9 mouse cellular contexts compared by ENCODE assay signal in the genomic region with DNA sequence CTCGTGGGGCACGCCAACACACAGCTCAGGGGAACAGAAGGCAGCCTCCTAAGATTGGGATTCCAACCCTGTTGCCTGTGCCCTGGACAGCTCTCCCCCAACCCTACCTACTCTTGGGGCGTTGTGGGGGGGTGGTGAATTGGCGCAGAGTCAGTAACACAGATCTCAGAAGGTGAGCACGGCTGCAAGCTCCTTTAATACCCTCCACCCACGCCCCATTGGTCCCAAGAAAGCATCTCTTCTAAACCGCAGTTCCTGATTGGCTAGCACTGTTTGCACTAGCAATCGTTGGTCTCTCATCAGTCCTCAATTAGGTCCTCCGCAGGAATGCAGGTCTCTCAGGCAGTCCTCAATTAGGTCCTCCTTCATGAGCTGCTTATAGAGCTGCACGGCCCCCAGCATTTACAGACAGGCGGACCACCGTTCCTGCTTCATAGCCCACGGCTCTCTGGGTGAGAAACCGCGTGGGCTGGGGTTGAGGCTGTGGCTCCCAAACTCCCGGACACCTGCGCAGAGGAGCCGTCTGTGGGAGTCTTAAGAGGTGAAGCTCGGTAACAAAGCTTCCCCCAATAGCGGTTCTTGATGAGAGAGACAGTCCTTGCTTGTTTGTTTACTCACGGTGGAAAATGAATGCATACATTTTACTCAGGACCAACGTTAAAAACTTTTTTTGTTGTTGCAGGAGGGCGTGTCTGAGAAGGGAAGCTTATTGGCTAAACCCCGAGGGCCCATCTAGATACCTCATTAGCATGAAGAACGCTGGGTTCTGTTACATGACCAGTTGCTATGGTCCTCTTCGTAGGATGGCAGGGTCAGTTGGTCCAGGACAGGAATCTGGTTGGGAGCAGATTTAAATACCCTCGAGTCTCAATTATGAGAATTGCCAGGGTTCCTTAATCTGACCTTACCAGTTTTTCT. TPM values are rescaled to one million over a fixed set of nuclear protein-coding genes. Genes with fewer than 3 reads are reported as not detected.
DNase-seq lines count a peak whose midpoint lies in the region; ATAC-seq and TF ChIP-seq lines count a peak whose summit lies in the region.
"Had no signal": no experiment of that assay in that cellular context is flagged by ENCODE, and none has a peak within 500 bp of the region (broad histone marks: within the 10 kb centered on the region; RNA-seq: fewer than 3 reads in every experiment).

No protein-coding gene starts in this region.

- TF ChIP-seq CTCF in intestine, postnatal 0 days (IDR thresholded peaks at IDR 0.05; ENCODE audit: low read depth): no peak
- no peak for TF ChIP-seq CTCF in MEL (IDR thresholded peaks at IDR 0.05 in 2 of 3, conservative IDR thresholded peaks at IDR 0.05 in 1 of 3; ENCODE audit: control insufficient read depth in 1 of 3, insufficient read depth in 1 of 3, low read depth in 2 of 3, low read length in 3 of 3, poor library complexity in 1 of 3, severe bottlenecking in 1 of 3)

- DNase-seq in MEL (ENCODE audit: low read depth, low spot score): peak; percentile 100
- peak; percentile 47 for DNase-seq in embryonic facial prominence, embryonic 11.5 days (ENCODE audit: low spot score)
- DNase-seq in adrenal gland, adult 18-20 months (ENCODE audit: low spot score in 2 of 2): no peak
- DNase-seq in urinary bladder, postnatal 36 days (ENCODE audit: low spot score in 2 of 2): no peak
- DNase-seq in right cerebral cortex, postnatal 25 days: no peak

- no peak overlapping the region for H3K4me3 ChIP-seq in intestine, embryonic 16.5 days (ENCODE audit: low read length)
- no peak overlapping the region for H3K4me3 ChIP-seq in intestine, postnatal 0 days (ENCODE audit: low read depth, low read length)
- H3K4me3 ChIP-seq in MEL (ENCODE audit: control insufficient read depth in 1 of 2, insufficient read depth in 1 of 2, low read depth in 2 of 2, low read length in 2 of 2): peak overlapping the region; percentile 32 to 72
- H3K4me3 ChIP-seq in embryonic facial prominence, embryonic 11.5 days (ENCODE audit: low read depth, low read length): no peak overlapping the region
- peak overlapping the region; percentile 24 for H3K4me3 ChIP-seq in midbrain, embryonic 12.5 days
- H3K4me3 ChIP-seq: myocyte had no signal

- 0 out of 2 replicates have a peak overlapping the region, but pooled peaks have one; percentile 8 for H3K4me2 ChIP-seq in intestine, embryonic 16.5 days (ENCODE audit: low read depth, low read length)
- no peak overlapping the region for H3K4me2 ChIP-seq in intestine, postnatal 0 days (replicated peaks; ENCODE audit: low read depth)
- H3K4me2 ChIP-seq in embryonic facial prominence, embryonic 11.5 days (ENCODE audit: low read depth, low read length): no peak overlapping the region
- H3K4me2 ChIP-seq in midbrain, embryonic 12.5 days (replicated peaks): peak overlapping the region; percentile 48

- no peaks in the 10 kb centered on the region for H3K9me3 ChIP-seq in intestine, embryonic 16.5 days (ENCODE audit: control insufficient read depth, low read length)
- H3K9me3 ChIP-seq in intestine, postnatal 0 days (ENCODE audit: control insufficient read depth): no peaks in the 10 kb centered on the region
- H3K9me3 ChIP-seq in MEL (replicated peaks; ENCODE audit: insufficient read depth, low read length): no peaks in the 10 kb centered on the region
- no peaks in the 10 kb centered on the region for H3K9me3 ChIP-seq in embryonic facial prominence, embryonic 11.5 days (replicated peaks; ENCODE audit: control insufficient read depth, low read length)
- H3K9me3 ChIP-seq in midbrain, embryonic 12.5 days: 0 out of 2 replicates have a peak, but pooled peaks cover 4% of the 10 kb centered on the region

- H3K4me1 ChIP-seq in intestine, embryonic 16.5 days (ENCODE audit: control insufficient read depth, insufficient read depth, low read length): no peaks in the 10 kb centered on the region
- H3K4me1 ChIP-seq in intestine, postnatal 0 days (replicated peaks; ENCODE audit: control insufficient read depth, insufficient read depth, low read length): no peaks in the 10 kb centered on the region
- peaks cover 3 to 17% of the 10 kb centered on the region in 2 experiments for H3K4me1 ChIP-seq in MEL (ENCODE audit: control insufficient read depth in 1 of 2, insufficient read depth in 2 of 2, low read length in 2 of 2)
- no peaks in the 10 kb centered on the region for H3K4me1 ChIP-seq in embryonic facial prominence, embryonic 11.5 days (ENCODE audit: control insufficient read depth, insufficient read depth, low read length)
- H3K4me1 ChIP-seq in midbrain, embryonic 12.5 days: peaks cover 11% of the 10 kb centered on the region

- no peak for ATAC-seq in intestine, embryonic 16.5 days
- ATAC-seq in intestine, postnatal 0 days: no peak
- ATAC-seq in embryonic facial prominence, embryonic 11.5 days (replicated peaks; ENCODE audit: insufficient number of reproducible peaks, low FRiP score, low TSS enrichment, low read depth): no peak
- ATAC-seq in midbrain, embryonic 12.5 days (ENCODE audit: low FRiP score, low read depth): peak; percentile 30; the same call in 1 of the 2 replicates

- peaks cover 3% of the 10 kb centered on the region; the same call in 1 of the 2 replicates for H3K79me2 ChIP-seq in MEL (ENCODE audit: control insufficient read depth, insufficient read depth, low read length, poor library complexity)

- TF ChIP-seq POLR2A in MEL (IDR thresholded peaks at IDR 0.05; ENCODE audit: control insufficient read depth in 1 of 2, insufficient read depth in 1 of 2, low read depth in 1 of 2, low read length in 2 of 2, poor library complexity in 1 of 2): peak; percentile 97 to 100

- no peak overlapping the region for H3K27ac ChIP-seq in intestine, embryonic 16.5 days (ENCODE audit: low read length)
- no peak overlapping the region for H3K27ac ChIP-seq in intestine, postnatal 0 days (ENCODE audit: low read depth, low read length)
- H3K27ac ChIP-seq in MEL (ENCODE audit: control insufficient read depth, low read depth, low read length): peak overlapping the region; percentile 99
- no peak overlapping the region for H3K27ac ChIP-seq in embryonic facial prominence, embryonic 11.5 days (replicated peaks; ENCODE audit: low read depth, low read length)
- 0 out of 2 replicates have a peak overlapping the region, but pooled peaks have one; percentile 52 for H3K27ac ChIP-seq in midbrain, embryonic 12.5 days (replicated peaks)

- WGBS in intestine, embryonic 16.5 days: 42% methylated on average over 27 of the region's 27 CpGs
- WGBS in intestine, postnatal 0 days: 39% methylated on average over 27 of the region's 27 CpGs
- 42% methylated on average over 27 of the region's 27 CpGs for WGBS in embryonic facial prominence, embryonic 11.5 days
- WGBS in midbrain, embryonic 12.5 days: 40% methylated on average over 27 of the region's 27 CpGs

- TF ChIP-seq EP300 in MEL (IDR thresholded peaks at IDR 0.05; ENCODE audit: low read depth in 1 of 2, low read length in 2 of 2): peak in 1 of 2 experiments; percentile 82; a peak in 2 of 4 replicates

- H3K9ac ChIP-seq in intestine, embryonic 16.5 days (ENCODE audit: low read depth, low read length): no peak overlapping the region
- H3K9ac ChIP-seq in intestine, postnatal 0 days (ENCODE audit: low read depth, low read length): no peak overlapping the region
- peak overlapping the region; percentile 88 for H3K9ac ChIP-seq in MEL (ENCODE audit: control insufficient read depth, low read depth, low read length, poor library complexity, severe bottlenecking)
- H3K9ac ChIP-seq in embryonic facial prominence, embryonic 11.5 days (replicated peaks; ENCODE audit: low read length): no peak overlapping the region
- 0 out of 2 replicates have a peak overlapping the region, but pooled peaks have one; percentile 6 for H3K9ac ChIP-seq in midbrain, embryonic 12.5 days (replicated peaks)

- no peaks in the 10 kb centered on the region for H3K27me3 ChIP-seq in intestine, embryonic 16.5 days (replicated peaks; ENCODE audit: control insufficient read depth, insufficient read depth, low read length)
- no peaks in the 10 kb centered on the region; the same call in 1 of the 2 replicates for H3K27me3 ChIP-seq in intestine, postnatal 0 days (replicated peaks; ENCODE audit: control insufficient read depth, insufficient read depth, low read length)
- no peaks in the 10 kb centered on the region for H3K27me3 ChIP-seq in MEL (ENCODE audit: control insufficient read depth in 1 of 2, insufficient read depth in 2 of 2, low read length in 2 of 2)
- no peaks in the 10 kb centered on the region; the same call in 1 of the 2 replicates for H3K27me3 ChIP-seq in embryonic facial prominence, embryonic 11.5 days (ENCODE audit: control insufficient read depth, insufficient read depth, low read length)
- H3K27me3 ChIP-seq in midbrain, embryonic 12.5 days: no peaks in the 10 kb centered on the region

- no peaks in the 10 kb centered on the region for H3K36me3 ChIP-seq in intestine, embryonic 16.5 days (ENCODE audit: control insufficient read depth, insufficient read depth, low read length)
- no peaks in the 10 kb centered on the region for H3K36me3 ChIP-seq in intestine, postnatal 0 days (ENCODE audit: control insufficient read depth, insufficient read depth)
- peaks cover 0 to 15% of the 10 kb centered on the region in 2 experiments; a peak in 2 of 4 replicates for H3K36me3 ChIP-seq in MEL (ENCODE audit: control insufficient read depth in 1 of 2, insufficient read depth in 2 of 2, low read length in 2 of 2)
- H3K36me3 ChIP-seq in embryonic facial prominence, embryonic 11.5 days (replicated peaks; ENCODE audit: control insufficient read depth, insufficient read depth, low read depth, low read length): no peaks in the 10 kb centered on the region
- H3K36me3 ChIP-seq in midbrain, embryonic 12.5 days: no peaks in the 10 kb centered on the region

- no peak for TF ChIP-seq RAD21 in MEL (IDR thresholded peaks at IDR 0.05; ENCODE audit: low read depth, low read length)

TF ChIP-seq in MEL, 35 proteins besides CTCF, POLR2A, EP300 and RAD21 (continues in another document):
- TF ChIP-seq E2F4 (IDR thresholded peaks at IDR 0.05; ENCODE audit: borderline replicate concordance, low read depth, low read length): no peak
- peak; percentile 97 for TF ChIP-seq POLR2AphosphoS2 (IDR thresholded peaks at IDR 0.05; ENCODE audit: low read length)
- TF ChIP-seq ZMIZ1 (IDR thresholded peaks at IDR 0.05; ENCODE audit: low read depth, low read length): peak; percentile 99
- TF ChIP-seq SMC3 (IDR thresholded peaks at IDR 0.05; ENCODE audit: low read depth, low read length): no peak
- peak; percentile 78 for TF ChIP-seq MXI1 (IDR thresholded peaks at IDR 0.05; ENCODE audit: low read depth, low read length)

RNA-seq across cellular contexts. Expression of gene St6galnac1, which starts 50.0 kb away (rescaled TPM):
- polyA plus RNA-seq in intestine, embryonic 16.5 days (2015; fragmentation: Nextera tagmentation; extraction: Ambion mirVana): 0.07 TPM in 1 of 2 replicates, not detected in the other
- 0.12 TPM in 1 of 2 replicates, not detected in the other for polyA plus RNA-seq in intestine, postnatal 0 days (2015; fragmentation: Nextera tagmentation; extraction: Ambion mirVana)
- total RNA-seq in MEL (2012; rRNA removed): not detected in 2 replicates
- polyA plus RNA-seq in MEL (2012; ENCODE audit: insufficient read depth in 1 of 2, insufficient read length in 2 of 2, low read depth in 1 of 2, low replicate concordance in 2 of 2, missing spikeins in 1 of 2): not detected
- not detected in 2 replicates for polyA plus RNA-seq in embryonic facial prominence, embryonic 11.5 days (2014; fragmentation: Nextera tagmentation; extraction: Ambion mirVana)
- polyA plus RNA-seq in midbrain, embryonic 12.5 days (2016; fragmentation: Nextera tagmentation; extraction: Ambion mirVana): not detected in 2 replicates
- under 1 TPM in 1 of 2 experiments, not detected in 1; 0.32 TPM for total RNA-seq in adrenal gland, adult 18-20 months (2021)
- polyA plus RNA-seq: myocyte had no signal

Comparison
In these comparisons a context has a peak if more than half of its experiments do, and no peak if none do; other contexts are left out.
1. H3K4me2 ChIP-seq: peak in intestine, embryonic 16.5 days (single experiment) and midbrain, embryonic 12.5 days (single experiment); none in intestine, postnatal 0 days (single experiment) and embryonic facial prominence, embryonic 11.5 days (single experiment).
2. H3K27ac ChIP-seq: peak in MEL (single experiment) and midbrain, embryonic 12.5 days (single experiment); none in intestine, embryonic 16.5 days (single experiment), intestine, postnatal 0 days (single experiment) and embryonic facial prominence, embryonic 11.5 days (single experiment).
3. H3K4me3 ChIP-seq: peak in MEL (2 of 2) and midbrain, embryonic 12.5 days (single experiment); none in intestine, embryonic 16.5 days (single experiment), intestine, postnatal 0 days (single experiment) and embryonic facial prominence, embryonic 11.5 days (single experiment).
4. H3K9ac ChIP-seq: peak in MEL (single experiment) and midbrain, embryonic 12.5 days (single experiment); none in intestine, embryonic 16.5 days (single experiment), intestine, postnatal 0 days (single experiment) and embryonic facial prominence, embryonic 11.5 days (single experiment).
5. DNase-seq: peak in MEL (single experiment) and embryonic facial prominence, embryonic 11.5 days (single experiment); none in adrenal gland, adult 18-20 months (0 of 2), urinary bladder, postnatal 36 days (0 of 2) and right cerebral cortex, postnatal 25 days (single experiment).